Mouse (Mus musculus) embryonic facial prominence, embryonic 15.5 days (tissue): ENCODE results near the gene Klk1b26. TPM values are rescaled to one million over a fixed set of nuclear protein-coding genes. Genes with fewer than 3 reads are reported as not detected.

Experiments
- polyA plus RNA-seq: library from polyadenylated mRNA; unstranded; fragments of >200 nt; fragmentation: Nextera tagmentation; extraction: Ambion mirVana; gene quantifications from 2 replicates; pipeline ENCODE4 v1.2.1, GENCODE M21; 2015

Klk1b26 gene
- polyA plus RNA-seq, 1 experiment from 2014 or later, result 0.27 TPM

Other genes with a start within 250 kb of the Klk1b26 start
- 3.0 and 3.5 TPM in 2 replicates for gene Klk12, start 243.3 kb upstream of the Klk1b26 start, polyA plus RNA-seq
- 24.3 and 25.3 TPM in 2 replicates for gene Klk11, start 237.6 kb upstream of the Klk1b26 start, polyA plus RNA-seq
- gene Klk10, start 231.1 kb upstream of the Klk1b26 start, polyA plus RNA-seq, result 71.8 and 83.4 TPM in 2 replicates
- gene Klk9, start 220.3 kb upstream of the Klk1b26 start, polyA plus RNA-seq, result 3.8 and 6.7 TPM in 2 replicates
- 65.3 and 67.5 TPM in 2 replicates for gene Klk8, start 214.6 kb upstream of the Klk1b26 start, polyA plus RNA-seq
- 16.7 and 19.1 TPM in 2 replicates for gene Klk7, start 200.9 kb upstream of the Klk1b26 start, polyA plus RNA-seq
- gene Klk6, start 187.7 kb upstream of the Klk1b26 start, polyA plus RNA-seq, result 2.0 and 2.3 TPM in 2 replicates
- gene Klk5, start 170.2 kb upstream of the Klk1b26 start, polyA plus RNA-seq, result 19.3 and 23.5 TPM in 2 replicates
- 0.13 and 0.21 TPM in 2 replicates for gene Klk4, start 131.0 kb upstream of the Klk1b26 start, polyA plus RNA-seq
- 0.20 TPM in 1 of 2 replicates, not detected in the other for gene Klk15, start 78.4 kb upstream of the Klk1b26 start, polyA plus RNA-seq
- not detected in 2 replicates for gene Klk1b8, start 61.5 kb upstream of the Klk1b26 start, polyA plus RNA-seq
- gene Klk1b1, start 45.4 kb upstream of the Klk1b26 start, polyA plus RNA-seq, result not detected in 2 replicates
- gene Klk1b9, start 36.1 kb upstream of the Klk1b26 start, polyA plus RNA-seq, result not detected in 2 replicates
- not detected in 2 replicates for gene Klk1b11, start 16.3 kb upstream of the Klk1b26 start, polyA plus RNA-seq
- not detected in 2 replicates for gene Klk1b27, start 40.1 kb downstream of the Klk1b26 start, polyA plus RNA-seq
- not detected in 2 replicates for gene Klk1b21, start 90.2 kb downstream of the Klk1b26 start, polyA plus RNA-seq
- gene Klk1b22, start 100.5 kb downstream of the Klk1b26 start, polyA plus RNA-seq, result not detected in 2 replicates
- not detected in 2 replicates for gene Klk1b16, start 124.6 kb downstream of the Klk1b26 start, polyA plus RNA-seq
- gene Klk1b24, start 176.1 kb downstream of the Klk1b26 start, polyA plus RNA-seq, result not detected in 2 replicates
- gene Klk1b3, start 186.0 kb downstream of the Klk1b26 start, polyA plus RNA-seq, result not detected in 2 replicates
- gene Klk1b4, start 195.3 kb downstream of the Klk1b26 start, polyA plus RNA-seq, result not detected in 2 replicates
- not detected in 2 replicates for gene Klk1b5, start 203.8 kb downstream of the Klk1b26 start, polyA plus RNA-seq
- not detected in 2 replicates for gene Klk1, start 213.2 kb downstream of the Klk1b26 start, polyA plus RNA-seq
- 0.24 TPM in 1 of 2 replicates, not detected in the other for gene Gm36864, start 224.0 kb downstream of the Klk1b26 start, polyA plus RNA-seq
- 1.1 and 1.3 TPM in 2 replicates for gene 1700028J19Rik, start 234.5 kb downstream of the Klk1b26 start, polyA plus RNA-seq
- gene 2410002F23Rik, start 234.6 kb downstream of the Klk1b26 start, polyA plus RNA-seq, result 151 and 162 TPM in 2 replicates
- 0.23 and 0.30 TPM in 2 replicates for gene Acp4, start 245.2 kb downstream of the Klk1b26 start, polyA plus RNA-seq
- gene Gm15517, start 249.3 kb downstream of the Klk1b26 start, polyA plus RNA-seq, result not detected in 2 replicates